Mouse (Mus musculus): ENCODE data around the gene Cngb1. TPM values are rescaled to one million over a fixed set of nuclear protein-coding genes. Genes with fewer than 3 reads are reported as not detected.

Cngb1 gene
- polyA plus RNA-seq, 1 experiment from 2014 or later, result 0.81 TPM

Other genes with a start within 250 kb of the Cngb1 start
- gene Katnb1, start 225.4 kb downstream of the Cngb1 start, polyA plus RNA-seq (2014; fragmentation: Nextera tagmentation; extraction: Ambion mirVana), result 18.5 and 20.5 TPM in 2 replicates
- 11.6 and 21.6 TPM in 2 replicates for gene Kifc3, start 103.8 kb downstream of the Cngb1 start, polyA plus RNA-seq (2014; fragmentation: Nextera tagmentation; extraction: Ambion mirVana)
- gene Tepp, start 4.0 kb upstream of the Cngb1 start, polyA plus RNA-seq (2014; fragmentation: Nextera tagmentation; extraction: Ambion mirVana), result not detected in 2 replicates
- 7.7 and 8.2 TPM in 2 replicates for gene Zfp319, start 25.4 kb upstream of the Cngb1 start, polyA plus RNA-seq (2014; fragmentation: Nextera tagmentation; extraction: Ambion mirVana)
- gene Usb1, start 25.7 kb upstream of the Cngb1 start, polyA plus RNA-seq (2014; fragmentation: Nextera tagmentation; extraction: Ambion mirVana), result 39.0 and 41.6 TPM in 2 replicates
- 21.4 and 22.2 TPM in 2 replicates for gene Mmp15, start 45.7 kb upstream of the Cngb1 start, polyA plus RNA-seq (2014; fragmentation: Nextera tagmentation; extraction: Ambion mirVana)
- gene Cfap20, start 128.3 kb upstream of the Cngb1 start, polyA plus RNA-seq (2014; fragmentation: Nextera tagmentation; extraction: Ambion mirVana), result 157 and 159 TPM in 2 replicates
- 17.5 and 20.7 TPM in 2 replicates for gene Csnk2a2, start 183.5 kb upstream of the Cngb1 start, polyA plus RNA-seq (2014; fragmentation: Nextera tagmentation; extraction: Ambion mirVana)
- 0.27 TPM in 1 of 2 replicates, not detected in the other for gene Ccdc113, start 227.5 kb upstream of the Cngb1 start, polyA plus RNA-seq (2014; fragmentation: Nextera tagmentation; extraction: Ambion mirVana)